Mouse (Mus musculus) CD4-positive helper T cell, adult 2 months (primary cell): ENCODE data around the gene Gm28047.

Source experiments
- DNase-seq: peaks from one replicate; pipeline ENCODE4 v3.0.0-alpha.2; 2012; ENCODE audit warnings: low read depth, missing footprints, low spot score

The Gm28047 gene

GRCm38 (mm10) chr15:102547478-102547877 lies 77.4 kb downstream of the Gm28047 start:
- DNase-seq = no peak

GRCm38 (mm10) chr15:102546677-102547427 lies 78.0 kb downstream of the Gm28047 start:
- DNase-seq = no peak

- no peak for DNase-seq
These were observed 78.6 kb downstream of the Gm28047 start for GRCm38 (mm10) chr15:102546246-102546645.

- no peak for DNase-seq
These were observed 80.1 kb downstream of the Gm28047 start for GRCm38 (mm10) chr15:102544801-102545200.

GRCm38 (mm10) chr15:102533926-102534325 lies 90.9 kb downstream of the Gm28047 start:
- DNase-seq = no peak

- no peak for DNase-seq
These were observed 92.6 kb downstream of the Gm28047 start for GRCm38 (mm10) chr15:102532106-102532900.

- no peak for DNase-seq
These were observed 93.3 kb downstream of the Gm28047 start for GRCm38 (mm10) chr15:102531586-102531985.

- no peak for DNase-seq
These were observed 94.3 kb downstream of the Gm28047 start for GRCm38 (mm10) chr15:102530566-102530965.

GRCm38 (mm10) chr15:102528396-102528795 lies 96.5 kb downstream of the Gm28047 start:
- DNase-seq = no peak

GRCm38 (mm10) chr15:102527936-102528335 lies 96.9 kb downstream of the Gm28047 start:
- peak; percentile 34 for DNase-seq

GRCm38 (mm10) chr15:102526111-102527002 lies 98.5 kb downstream of the Gm28047 start:
- DNase-seq = peak; percentile 66

GRCm38 (mm10) chr15:102524892-102525485 lies 99.9 kb downstream of the Gm28047 start, which contains the start of gene Npff:
Gene Npff (minus strand): TSS chr15:102524942.
- DNase-seq = peak; percentile 75

GRCm38 (mm10) chr15:102521480-102521879 lies 103.4 kb downstream of the Gm28047 start:
- no peak for DNase-seq

GRCm38 (mm10) chr15:102520416-102520815 lies 104.5 kb downstream of the Gm28047 start:
- no peak for DNase-seq

GRCm38 (mm10) chr15:102519211-102520141 lies 105.4 kb downstream of the Gm28047 start:
- no peak for DNase-seq

- DNase-seq = no peak
These were observed 106.0 kb downstream of the Gm28047 start for GRCm38 (mm10) chr15:102518859-102519201.

- peak; percentile 100 for DNase-seq
These were observed 106.7 kb downstream of the Gm28047 start, which contains the start of gene Tarbp2 for GRCm38 (mm10) chr15:102517976-102518858. Gene Tarbp2 (plus strand): TSS chr15:102518192.

- DNase-seq = no peak
These were observed 107.3 kb downstream of the Gm28047 start for GRCm38 (mm10) chr15:102517631-102517975.

GRCm38 (mm10) chr15:102516728-102517404 lies 108.0 kb downstream of the Gm28047 start, which contains the start of gene Map3k12:
Gene Map3k12 (minus strand): TSS chr15:102517064.
- DNase-seq = peak; percentile 79
